Mouse (Mus musculus): ENCODE data around the gene Scn4b. TPM values are rescaled to one million over a fixed set of nuclear protein-coding genes. Genes with fewer than 3 reads are reported as not detected.

Scn4b gene
- polyA plus RNA-seq, 1 experiment from 2014 or later: 0.46 TPM

DNA sequence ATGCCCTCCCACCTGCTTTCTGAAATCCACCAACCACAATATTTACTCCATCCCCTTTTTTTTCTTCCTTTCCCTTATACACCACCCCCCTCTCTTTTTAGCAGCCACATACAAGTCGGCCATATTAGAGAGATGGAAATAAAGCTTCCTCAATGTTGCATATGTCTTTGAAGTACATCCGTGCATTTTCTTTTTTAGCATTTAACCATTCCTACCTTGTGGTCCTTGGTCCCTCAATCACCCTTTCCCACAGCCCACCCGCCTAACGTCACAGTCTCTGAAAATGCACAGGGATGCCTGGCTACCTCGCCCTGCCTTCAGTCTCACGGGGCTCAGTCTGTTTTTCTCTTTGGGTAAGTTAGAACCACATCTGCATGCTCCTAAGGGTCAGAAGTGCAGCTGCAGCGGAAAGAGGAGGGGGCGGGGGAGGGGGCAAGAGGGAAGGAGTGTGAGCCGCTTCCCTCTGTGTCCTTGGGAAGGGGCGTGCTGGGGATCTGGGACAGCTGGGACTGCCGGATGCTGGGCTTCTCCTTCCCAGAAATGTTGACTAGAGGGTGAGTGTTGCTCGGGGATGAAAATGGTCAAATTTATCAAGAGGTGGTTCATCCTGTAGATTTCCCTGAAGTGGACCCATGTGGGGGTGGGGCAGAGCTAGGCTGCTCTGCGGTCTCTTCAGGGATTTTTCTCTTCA, 20.3 kb upstream of the Scn4b start, which contains the start of gene Scn2b:
Gene Scn2b, plus strand, starts transcription at position 42 of the 691 bp plus-strand sequence.
- Histone ChIP-seq H3K4me3 (peak within 1 kb of the TSS; percentile 54), H3K36me3 (no peaks in the 10 kb centered on the region), H3K4me1 (peaks cover 39% of the 10 kb centered on the region), H3K9me3 (no peaks in the 10 kb centered on the region), H3K4me2 (peak within 1 kb of the TSS; percentile 65), H3K27ac (peak within 1 kb of the TSS; percentile 81), H3K27me3 (no peaks in the 10 kb centered on the region), H3K9ac (peak within 1 kb of the TSS; percentile 58)
- ATAC-seq (ENCODE audit: insufficient number of reproducible peaks, low FRiP score, low TSS enrichment, low read depth): no peak
- WGBS: under 1% methylated on average over 13 of the region's 13 CpGs

DNA sequence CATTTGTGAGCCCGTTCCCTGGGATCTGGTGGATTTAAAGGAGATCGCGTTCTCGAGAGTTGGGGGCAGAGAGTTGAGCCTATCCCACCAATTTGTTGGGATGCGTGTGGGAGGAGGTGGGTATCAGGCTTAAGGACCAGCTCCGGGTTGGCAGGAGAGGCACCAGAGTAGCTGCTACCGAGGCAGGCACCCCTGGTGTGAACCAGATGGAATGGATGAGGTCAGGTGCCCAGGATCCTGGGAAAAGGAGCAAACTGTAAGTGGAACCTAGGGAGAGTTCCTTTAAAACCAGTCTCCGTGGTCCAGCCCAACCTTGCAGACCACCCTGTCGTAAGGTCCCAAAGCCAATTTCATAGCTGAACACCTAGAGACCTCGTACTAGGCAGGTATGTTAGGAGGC, 19.6 kb upstream of the Scn4b start:
- H3K4me3 ChIP-seq: peak overlapping the region; percentile 54
- H3K4me2 ChIP-seq: peak overlapping the region; percentile 65
- H3K4me1 ChIP-seq: peaks cover 39% of the 10 kb centered on the region
- no peaks in the 10 kb centered on the region for H3K9me3 ChIP-seq
- 14% methylated on average over 10 of the region's 10 CpGs for WGBS
- H3K9ac ChIP-seq: peak overlapping the region; percentile 45
- peak overlapping the region; percentile 81; the same call in 1 of the 2 replicates for H3K27ac ChIP-seq
- H3K27me3 ChIP-seq: no peaks in the 10 kb centered on the region
- no peak for ATAC-seq (ENCODE audit: insufficient number of reproducible peaks, low FRiP score, low TSS enrichment, low read depth)
- no peaks in the 10 kb centered on the region for H3K36me3 ChIP-seq

DNA sequence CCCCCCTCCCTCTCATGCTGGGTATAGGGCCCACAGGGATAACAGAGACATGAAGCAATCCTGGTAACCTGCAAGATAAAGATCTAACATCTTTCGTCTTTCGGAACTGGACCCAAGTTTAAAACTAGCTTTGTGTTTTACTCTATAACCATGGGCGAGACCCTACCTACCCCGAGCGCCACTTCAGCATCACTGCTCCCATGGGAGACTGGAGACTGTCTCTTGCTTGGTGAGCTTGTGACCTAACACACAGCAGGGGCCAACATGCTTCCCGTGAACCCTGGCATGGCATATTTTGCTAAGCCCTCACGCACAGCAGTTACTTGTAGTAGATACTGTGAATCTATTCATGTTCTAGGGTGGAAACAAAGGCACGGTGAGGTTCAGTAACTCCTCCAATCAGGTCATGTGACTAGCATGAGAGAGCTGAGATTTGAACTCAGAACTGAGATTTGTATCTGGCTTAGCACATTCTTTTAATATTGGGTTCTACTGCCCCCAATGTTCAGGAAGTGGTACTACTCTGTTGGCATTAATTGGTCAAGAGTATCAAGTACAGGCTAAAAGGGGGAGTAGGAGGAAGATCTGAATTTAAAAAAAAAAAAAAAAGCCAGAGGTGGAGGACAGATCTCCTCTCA, 18.8 kb upstream of the Scn4b start:
- peak overlapping the region; percentile 65 for H3K4me2 ChIP-seq
- H3K27ac ChIP-seq: no peak overlapping the region
- peaks cover 39% of the 10 kb centered on the region for H3K4me1 ChIP-seq
- no peaks in the 10 kb centered on the region for H3K9me3 ChIP-seq
- no peaks in the 10 kb centered on the region for H3K27me3 ChIP-seq
- no peak overlapping the region for H3K9ac ChIP-seq
- WGBS: 90% methylated on average over 8 of the region's 8 CpGs
- H3K36me3 ChIP-seq: no peaks in the 10 kb centered on the region
- peak overlapping the region; percentile 54 for H3K4me3 ChIP-seq
- ATAC-seq (ENCODE audit: insufficient number of reproducible peaks, low FRiP score, low TSS enrichment, low read depth): no peak

DNA sequence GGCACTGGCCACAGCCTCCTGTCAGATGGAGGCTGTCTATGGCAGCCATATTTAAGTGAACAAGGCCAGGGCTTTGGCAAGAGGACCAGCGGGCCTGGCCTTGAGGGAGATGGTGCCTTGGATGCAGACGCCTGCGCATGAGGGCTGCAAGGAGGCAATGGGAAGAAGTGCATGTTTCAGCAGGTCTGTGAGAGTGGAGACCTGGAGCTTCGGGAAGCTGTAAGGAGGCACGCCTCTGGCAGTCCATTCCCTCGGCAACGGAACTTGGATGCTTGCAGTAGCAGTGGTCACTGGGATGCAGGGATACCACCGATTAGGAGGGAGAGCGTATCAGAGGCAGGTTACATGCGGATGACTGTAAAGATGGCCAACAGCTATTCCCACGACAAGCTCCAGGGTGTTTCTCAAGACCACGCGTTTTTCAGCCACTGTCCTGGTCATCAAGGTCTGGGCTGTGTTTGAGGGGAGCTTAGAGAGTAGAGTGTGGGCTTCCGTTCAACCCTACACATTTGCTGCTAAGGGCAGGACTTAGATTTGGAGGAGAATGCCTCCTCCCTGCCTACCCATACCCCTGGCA, 18.2 kb upstream of the Scn4b start:
- ATAC-seq (ENCODE audit: insufficient number of reproducible peaks, low FRiP score, low TSS enrichment, low read depth): no peak
- Histone ChIP-seq H3K9me3 (no peaks in the 10 kb centered on the region), H3K36me3 (no peaks in the 10 kb centered on the region), H3K27ac (no peak overlapping the region), H3K4me3 (no peak overlapping the region), H3K27me3 (no peaks in the 10 kb centered on the region), H3K4me2 (no peak overlapping the region), H3K9ac (no peak overlapping the region), H3K4me1 (peaks cover 39% of the 10 kb centered on the region)
- 84% methylated on average over 14 of the region's 14 CpGs for WGBS

DNA sequence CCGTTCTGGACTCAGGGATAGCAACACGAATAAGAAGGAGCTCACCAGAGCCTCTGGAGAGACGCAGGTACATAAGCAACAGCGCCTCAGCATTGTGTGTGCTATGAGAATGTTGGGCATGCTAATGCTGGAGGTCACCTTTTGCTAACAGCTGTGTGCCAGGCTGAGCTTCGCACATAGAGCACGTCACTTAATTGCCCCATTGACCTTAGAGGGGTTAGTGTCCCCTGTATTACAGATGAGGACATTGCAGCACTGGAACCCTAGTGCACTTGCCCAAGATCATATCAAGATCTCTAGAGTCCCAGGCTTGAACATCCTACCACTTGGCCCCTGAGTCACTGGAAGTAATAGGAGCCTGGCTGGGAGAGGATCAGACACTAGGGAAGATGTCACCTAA, 17.6 kb upstream of the Scn4b start:
- no peaks in the 10 kb centered on the region for H3K9me3 ChIP-seq
- H3K4me1 ChIP-seq: peaks cover 36% of the 10 kb centered on the region
- H3K27ac ChIP-seq: no peak overlapping the region
- no peak for ATAC-seq (ENCODE audit: insufficient number of reproducible peaks, low FRiP score, low TSS enrichment, low read depth)
- peaks cover 4% of the 10 kb centered on the region; the same call in 1 of the 2 replicates for H3K36me3 ChIP-seq
- 76% methylated on average over 6 of the region's 6 CpGs for WGBS
- H3K4me3 ChIP-seq: no peak overlapping the region
- H3K4me2 ChIP-seq: no peak overlapping the region
- H3K9ac ChIP-seq: no peak overlapping the region
- no peaks in the 10 kb centered on the region for H3K27me3 ChIP-seq

DNA sequence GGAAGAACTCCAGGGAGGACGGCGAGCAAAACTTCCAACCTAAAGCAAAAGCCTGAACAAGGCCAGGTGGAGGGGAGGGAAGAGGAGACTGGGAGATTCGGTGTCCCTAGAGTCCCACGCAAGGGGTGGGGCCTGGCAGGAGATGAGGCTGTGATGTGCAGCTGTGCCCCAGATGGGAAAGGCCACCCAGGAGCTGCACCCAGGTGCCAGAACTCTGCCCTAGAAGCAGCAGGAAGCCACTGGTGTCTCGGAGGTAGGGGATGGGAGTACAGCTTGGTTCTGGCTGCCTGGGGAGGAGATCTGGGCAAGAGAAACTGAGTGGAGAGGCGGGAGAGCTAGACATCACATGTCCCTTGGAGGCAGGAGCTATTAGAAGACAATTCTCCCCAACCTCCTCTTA, 17.2 kb upstream of the Scn4b start:
- Histone ChIP-seq H3K36me3 (peaks cover 8% of the 10 kb centered on the region), H3K4me1 (peaks cover 33% of the 10 kb centered on the region), H3K27ac (no peak overlapping the region), H3K4me2 (no peak overlapping the region), H3K9ac (no peak overlapping the region), H3K4me3 (no peak overlapping the region), H3K9me3 (no peaks in the 10 kb centered on the region), H3K27me3 (no peaks in the 10 kb centered on the region)
- ATAC-seq (ENCODE audit: insufficient number of reproducible peaks, low FRiP score, low TSS enrichment, low read depth): no peak
- 48% methylated on average over 6 of the region's 6 CpGs for WGBS

DNA sequence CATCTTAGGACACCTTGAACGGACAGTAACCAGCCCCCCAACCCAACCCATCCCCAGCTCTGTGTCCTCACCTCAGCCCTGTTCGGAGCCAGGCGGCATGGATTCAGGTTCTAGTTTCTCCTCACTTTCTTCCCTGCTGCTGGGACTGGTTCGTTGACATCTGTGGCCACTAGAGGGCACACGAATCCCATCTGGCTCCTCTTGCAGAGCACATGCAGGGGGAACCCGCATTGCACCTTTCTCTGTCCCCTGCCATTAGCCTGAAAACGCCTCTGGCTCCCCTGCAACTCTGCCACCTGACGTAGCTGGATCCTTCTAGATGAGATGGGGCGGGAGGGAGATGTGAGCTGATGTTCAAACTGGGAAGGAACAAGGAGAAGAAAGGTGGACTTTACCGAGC, 16.4 kb upstream of the Scn4b start:
- no peak for ATAC-seq (ENCODE audit: insufficient number of reproducible peaks, low FRiP score, low TSS enrichment, low read depth)
- Histone ChIP-seq H3K9me3 (no peaks in the 10 kb centered on the region), H3K36me3 (peaks cover 10% of the 10 kb centered on the region), H3K27me3 (no peaks in the 10 kb centered on the region), H3K4me2 (peak overlapping the region; percentile 41), H3K27ac (no peak overlapping the region), H3K9ac (no peak overlapping the region), H3K4me1 (peaks cover 27% of the 10 kb centered on the region), H3K4me3 (peak overlapping the region; percentile 22)
- 2% methylated on average over 10 of the region's 10 CpGs for WGBS

DNA sequence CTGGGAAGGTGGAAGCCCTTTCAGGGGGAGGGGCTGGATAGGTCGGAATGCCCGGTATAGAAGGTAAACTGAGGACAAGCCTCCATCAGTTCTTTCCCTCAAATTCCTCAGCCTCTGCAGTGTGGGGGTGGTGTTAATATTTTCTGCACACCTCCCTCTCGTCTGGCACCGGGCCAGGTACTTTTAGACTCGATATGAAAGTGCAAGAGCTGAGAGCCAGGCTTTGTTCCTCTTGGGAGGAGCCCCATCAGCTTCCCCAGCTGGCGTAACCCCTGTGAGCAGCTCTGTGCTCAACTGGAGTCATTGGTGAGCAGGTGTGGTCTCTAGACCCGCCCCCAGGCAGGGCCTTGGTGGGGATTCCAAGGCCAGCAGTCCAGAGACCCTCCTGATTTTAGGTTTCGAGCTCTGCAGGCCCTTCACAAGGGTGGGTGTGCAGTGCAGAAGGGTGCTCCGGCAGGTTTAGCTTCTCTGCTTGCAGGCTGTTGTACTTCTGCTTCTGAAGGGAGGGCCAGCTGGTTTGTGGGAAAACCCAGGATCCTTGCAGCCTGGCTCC, 15.9 kb upstream of the Scn4b start:
- Histone ChIP-seq H3K4me3 (peak overlapping the region; percentile 22), H3K9ac (no peak overlapping the region), H3K36me3 (peaks cover 13% of the 10 kb centered on the region), H3K9me3 (no peaks in the 10 kb centered on the region), H3K27ac (0 out of 2 replicates have a peak overlapping the region, but pooled peaks have one; percentile 47), H3K27me3 (no peaks in the 10 kb centered on the region), H3K4me2 (peak overlapping the region; percentile 41), H3K4me1 (peaks cover 25% of the 10 kb centered on the region)
- 21% methylated on average over 9 of the region's 9 CpGs for WGBS
- no peak for ATAC-seq (ENCODE audit: insufficient number of reproducible peaks, low FRiP score, low TSS enrichment, low read depth)

DNA sequence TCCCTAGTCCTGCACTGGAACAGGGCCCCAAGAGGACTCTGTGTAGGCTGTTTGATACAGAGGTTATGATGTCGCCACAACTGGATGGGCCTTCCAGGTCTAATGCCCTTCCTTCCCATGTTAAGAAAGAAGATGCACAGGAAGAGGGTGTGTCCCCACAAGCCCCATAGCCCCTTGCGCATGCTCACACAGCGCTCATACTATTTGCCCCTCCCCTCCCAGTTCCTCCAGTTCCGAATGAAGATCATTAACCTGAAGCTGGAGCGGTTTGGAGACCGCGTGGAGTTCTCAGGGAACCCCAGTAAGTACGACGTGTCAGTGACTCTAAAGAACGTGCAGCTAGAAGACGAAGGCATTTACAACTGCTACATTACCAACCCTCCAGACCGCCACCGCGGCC, 13.0 kb upstream of the Scn4b start:
- Histone ChIP-seq H3K4me3 (no peak overlapping the region), H3K27me3 (no peaks in the 10 kb centered on the region), H3K27ac (no peak overlapping the region), H3K9ac (no peak overlapping the region), H3K4me2 (no peak overlapping the region), H3K4me1 (peaks cover 14% of the 10 kb centered on the region), H3K9me3 (no peaks in the 10 kb centered on the region), H3K36me3 (peaks cover 13% of the 10 kb centered on the region)
- ATAC-seq (ENCODE audit: insufficient number of reproducible peaks, low FRiP score, low TSS enrichment, low read depth): no peak
- 88% methylated on average over 14 of the region's 14 CpGs for WGBS

DNA sequence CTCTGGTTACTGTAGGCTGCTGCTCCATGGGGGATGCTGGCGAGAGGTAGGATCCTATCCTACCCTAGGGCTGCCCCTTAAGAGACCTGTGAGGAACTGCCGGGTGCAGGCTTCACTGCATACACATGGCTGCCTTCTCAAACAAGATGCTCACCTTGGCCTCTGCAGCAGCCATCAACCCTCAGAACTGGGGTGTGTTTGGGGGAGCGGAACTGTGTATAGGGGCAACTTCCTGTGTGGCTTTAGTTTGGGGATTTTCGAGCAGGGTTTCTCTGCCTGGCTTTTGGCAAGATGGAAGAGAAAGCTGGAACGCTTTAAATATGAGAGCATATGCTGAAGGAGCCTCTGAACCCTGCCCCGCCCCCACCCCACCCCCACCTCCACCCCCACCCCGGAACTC, 11.3 kb upstream of the Scn4b start:
- H3K4me3 ChIP-seq: no peak overlapping the region
- no peaks in the 10 kb centered on the region for H3K9me3 ChIP-seq
- H3K9ac ChIP-seq: no peak overlapping the region
- no peak for ATAC-seq (ENCODE audit: insufficient number of reproducible peaks, low FRiP score, low TSS enrichment, low read depth)
- no peak overlapping the region for H3K27ac ChIP-seq
- H3K4me1 ChIP-seq: peaks cover 7% of the 10 kb centered on the region
- no peak overlapping the region for H3K4me2 ChIP-seq
- H3K27me3 ChIP-seq: no peaks in the 10 kb centered on the region
- 68% methylated on average over 7 of the region's 7 CpGs for WGBS
- peaks cover 13% of the 10 kb centered on the region for H3K36me3 ChIP-seq

DNA sequence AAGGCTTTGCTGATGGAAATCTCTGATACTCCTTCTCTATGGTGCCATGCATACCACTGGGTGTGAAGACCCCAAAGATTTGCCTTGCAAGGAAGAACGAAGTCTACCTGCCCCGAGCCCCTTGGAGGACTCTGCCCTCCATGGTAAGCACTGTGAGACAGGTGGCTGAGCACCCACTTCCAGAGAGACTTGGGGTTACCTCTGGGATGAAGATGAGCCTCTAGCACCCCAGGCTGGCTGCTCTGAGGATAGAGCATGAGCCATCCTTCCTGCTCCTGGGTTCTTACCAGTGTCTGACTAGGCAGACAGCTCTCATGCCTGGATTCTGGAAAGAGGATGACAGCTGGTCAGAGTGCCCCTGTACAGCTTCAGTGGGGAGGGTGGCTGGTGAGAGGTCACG, 8.1 kb upstream of the Scn4b start:
- Histone ChIP-seq H3K36me3 (peaks cover 13% of the 10 kb centered on the region), H3K9me3 (no peaks in the 10 kb centered on the region), H3K4me3 (no peak overlapping the region), H3K4me1 (no peaks in the 10 kb centered on the region), H3K9ac (no peak overlapping the region), H3K4me2 (no peak overlapping the region), H3K27ac (no peak overlapping the region), H3K27me3 (peaks cover 6% of the 10 kb centered on the region)
- WGBS: 78% methylated on average over 3 of the region's 3 CpGs
- no peak for ATAC-seq (ENCODE audit: insufficient number of reproducible peaks, low FRiP score, low TSS enrichment, low read depth)
